Mouse (Mus musculus) E14TG2a.4 (cell line): ENCODE measurements at regions not wholly inside any gene's neighbourhood (a gene's known extent, or its start where the extent isn't known, plus 50 kb on each side); places are given as distances from the start of the nearest gene placed in this dataset.

ENCODE experiments used
- CTCF ChIP-seq: conservative IDR thresholded peaks from 2 replicates; pipeline ENCODE4 v1.5.1; 2014; ENCODE audit warnings: low read length
- NANOG ChIP-seq: IDR thresholded peaks from 2 replicates; pipeline ENCODE4 v1.6.1; 2014; ENCODE audit warnings: borderline replicate concordance, low read length, mixed read lengths

- no peak for TF ChIP-seq CTCF
- no peak for TF ChIP-seq NANOG
These were observed 114.9 kb downstream of the Ppp4r2 start for GRCm38 (mm10) chr6:100948340-100948739.
